Mouse (Mus musculus) olfactory bulb, adult 2 months (tissue): Measurements from ENCODE around the gene Sh2d5. TPM values are rescaled to one million over a fixed set of nuclear protein-coding genes. Genes with fewer than 3 reads are reported as not detected.

Source experiments
- H3K27ac ChIP-seq: fragments of 200-500 bp; 2 replicates; pipeline ENCODE4 v1.5.1; 2012; ENCODE audit warnings: low read depth, low read length; ENCODE audit not compliant: insufficient read depth
- H3K4me1 ChIP-seq: fragments of 200-500 bp; 2 replicates; pipeline ENCODE4 v1.6.1; 2012; ENCODE audit warnings: low read length; ENCODE audit not compliant: control insufficient read depth, insufficient read depth
- H3K4me3 ChIP-seq: fragments of 200-500 bp; 2 replicates; pipeline ENCODE4 v1.5.1; 2012; ENCODE audit warnings: mild to moderate bottlenecking, low read depth, low read length, moderate library complexity; ENCODE audit not compliant: insufficient read depth
- CTCF ChIP-seq: fragments of 200-500 bp; IDR thresholded peaks from 2 replicates; pipeline ENCODE4 v1.5.1; 2012; ENCODE audit warnings: low read depth, mild to moderate bottlenecking, low read length, moderate library complexity; ENCODE audit not compliant: insufficient read depth
- POLR2A ChIP-seq: fragments of 200-500 bp; IDR thresholded peaks from 2 replicates; pipeline ENCODE4 v1.6.1; 2012; ENCODE audit warnings: mild to moderate bottlenecking, low read depth, low read length, moderate library complexity; ENCODE audit not compliant: insufficient read depth
- WGBS: fragments of 180-500 bp; shearing (Covaris S2); methylation state at CpG from one replicate; pipeline ENCODE4 v1.1.7; 2018; 5-methylcytosine and 5-hydroxymethylcytosine counted together
- polyA plus RNA-seq: library from polyadenylated mRNA; stranded (reverse); fragments of >200 nt; gene quantifications from 2 replicates; pipeline ENCODE4 v1.2.4, GENCODE M21; 2012; ENCODE audit warnings: low replicate concordance; ENCODE audit not compliant: missing spikeins, insufficient read depth, insufficient read length

The Sh2d5 gene
- polyA plus RNA-seq, 1 experiment: not detected

DNA sequence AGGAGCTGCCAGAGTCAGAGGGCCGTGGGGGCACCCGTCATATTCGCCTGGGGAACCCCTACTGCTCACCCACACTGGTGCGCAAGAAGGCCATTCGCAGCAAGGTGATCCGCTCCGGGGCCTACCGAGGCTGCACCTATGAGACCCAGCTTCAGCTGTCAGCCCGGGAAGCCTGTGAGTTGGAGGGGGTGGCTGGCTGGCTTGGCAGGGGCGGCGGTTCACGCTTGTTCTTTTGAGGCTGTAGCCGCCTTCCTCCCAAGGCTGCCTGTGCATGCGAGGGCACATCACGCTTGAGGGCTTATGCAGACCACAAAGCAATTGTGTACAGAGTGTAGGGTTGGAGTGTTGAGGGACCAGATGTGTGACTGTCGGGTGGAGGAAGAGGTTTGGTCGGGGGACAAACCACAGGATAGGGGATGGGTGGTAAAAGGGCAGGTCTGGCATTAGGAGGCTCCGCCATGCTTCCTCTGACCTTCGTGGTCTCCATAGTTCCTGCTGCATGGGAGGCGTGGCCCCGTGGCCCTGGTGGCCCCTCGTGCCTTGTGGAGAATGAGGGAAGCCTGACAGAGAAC is 7.0 kb downstream of the Sh2d5 start:
- H3K4me3 ChIP-seq: no peak overlapping the region
- H3K27ac ChIP-seq: no peak overlapping the region
- H3K4me1 ChIP-seq: peaks cover 8% of the 10 kb centered on the region
- TF ChIP-seq CTCF (no peak), POLR2A (no peak)
- WGBS: 82% methylated on average over 22 of the region's 22 CpGs

DNA sequence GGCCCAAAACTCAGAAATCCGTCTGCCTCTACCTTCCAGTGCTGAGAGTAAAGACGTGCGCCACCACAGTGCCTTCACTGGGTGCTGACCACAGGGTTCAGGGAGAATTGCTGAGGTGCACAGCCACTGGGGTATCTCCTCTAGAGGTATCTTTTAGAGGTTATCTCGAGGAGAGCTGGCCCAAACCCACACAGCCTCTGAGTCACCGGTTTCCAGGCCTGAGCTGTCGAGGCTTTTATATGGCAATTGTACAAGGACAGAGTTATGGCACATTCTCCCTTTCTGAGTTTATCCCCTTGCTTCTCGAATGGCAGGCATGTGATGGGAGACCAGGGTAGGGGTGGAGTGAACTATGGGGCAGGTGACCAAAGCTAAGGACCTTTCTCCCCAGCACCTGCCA is 8.5 kb downstream of the Sh2d5 start:
- H3K4me1 ChIP-seq: peaks cover 7% of the 10 kb centered on the region
- WGBS: 81% methylated on average over 7 of the region's 7 CpGs

DNA sequence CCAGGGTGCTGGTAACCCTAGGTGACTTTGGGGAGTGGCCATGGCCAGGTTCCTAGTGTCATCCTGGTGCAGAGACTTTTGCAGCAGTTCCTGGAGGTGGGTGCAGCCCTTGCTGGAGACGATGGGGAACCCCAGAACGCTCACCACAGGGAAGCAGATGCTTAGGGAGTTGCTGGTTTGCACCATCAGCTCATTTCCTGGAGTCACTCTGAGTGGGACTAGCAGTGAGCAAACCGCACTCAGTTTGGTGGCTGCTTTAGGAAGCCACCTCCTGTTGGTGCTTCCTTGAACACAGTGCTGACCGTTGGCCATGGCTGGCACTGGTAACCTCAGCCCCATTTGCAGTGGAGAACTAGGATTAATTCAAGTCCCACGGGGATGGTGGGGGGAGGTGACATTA is 9.3 kb downstream of the Sh2d5 start:
- WGBS: 85% methylated on average over 5 of the region's 5 CpGs
- peaks cover 11% of the 10 kb centered on the region for H3K4me1 ChIP-seq
- no peak for TF ChIP-seq CTCF
- TF ChIP-seq POLR2A: no peak
- H3K4me3 ChIP-seq: no peak overlapping the region
- no peak overlapping the region for H3K27ac ChIP-seq

More for the DNA sequence above, 8.5 kb downstream of the Sh2d5 start:
- no peak for TF ChIP-seq POLR2A
- no peak for TF ChIP-seq CTCF
- no peak overlapping the region for H3K4me3 ChIP-seq
- H3K27ac ChIP-seq: no peak overlapping the region

DNA sequence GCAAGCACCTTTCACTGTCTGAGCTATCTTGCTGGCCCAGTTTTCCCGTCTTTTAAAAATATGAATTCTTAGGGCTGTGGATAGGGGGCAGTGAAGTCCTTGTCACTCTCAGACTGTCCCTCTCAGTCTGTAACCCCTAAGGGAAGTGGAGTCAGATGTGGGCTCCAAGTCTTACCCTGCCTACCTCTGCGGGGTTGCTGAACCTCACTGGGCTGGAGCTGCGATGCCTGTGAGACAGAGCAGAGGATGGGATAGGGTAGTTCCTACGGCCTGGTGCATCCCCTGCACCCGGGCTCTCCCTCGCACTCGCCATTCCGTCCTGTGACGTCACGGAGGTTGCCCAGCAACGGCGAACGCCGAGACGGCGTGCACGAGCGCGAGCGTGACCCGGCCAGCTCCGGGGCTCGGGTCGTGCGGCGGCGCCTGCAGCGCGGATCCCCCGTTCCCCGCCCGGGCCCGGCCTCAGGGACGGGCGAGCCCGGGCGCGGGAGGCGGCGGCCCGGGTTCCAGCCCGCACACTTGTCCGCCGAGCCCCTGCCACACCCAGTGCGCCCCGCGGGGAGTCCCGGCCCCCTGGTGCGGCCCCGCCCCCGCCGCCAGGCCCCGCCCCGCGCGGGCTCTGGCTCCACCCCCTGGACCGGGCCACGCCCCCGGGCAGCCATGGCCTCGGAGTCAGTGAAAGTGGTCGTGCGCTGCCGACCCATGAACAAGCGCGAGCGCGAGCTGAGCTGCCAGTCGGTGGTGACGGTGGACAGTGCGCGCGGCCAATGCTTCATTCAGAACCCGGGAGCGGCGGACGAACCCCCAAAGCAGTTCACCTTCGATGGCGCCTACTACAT is 11.9 kb downstream of the Sh2d5 start:
- TF ChIP-seq CTCF (no peak), POLR2A (no peak)
- WGBS: 2% methylated on average over 73 of the region's 78 CpGs
- peak overlapping the region; percentile 57 for H3K4me3 ChIP-seq
- no peak overlapping the region for H3K27ac ChIP-seq
- peaks cover 12% of the 10 kb centered on the region for H3K4me1 ChIP-seq

DNA sequence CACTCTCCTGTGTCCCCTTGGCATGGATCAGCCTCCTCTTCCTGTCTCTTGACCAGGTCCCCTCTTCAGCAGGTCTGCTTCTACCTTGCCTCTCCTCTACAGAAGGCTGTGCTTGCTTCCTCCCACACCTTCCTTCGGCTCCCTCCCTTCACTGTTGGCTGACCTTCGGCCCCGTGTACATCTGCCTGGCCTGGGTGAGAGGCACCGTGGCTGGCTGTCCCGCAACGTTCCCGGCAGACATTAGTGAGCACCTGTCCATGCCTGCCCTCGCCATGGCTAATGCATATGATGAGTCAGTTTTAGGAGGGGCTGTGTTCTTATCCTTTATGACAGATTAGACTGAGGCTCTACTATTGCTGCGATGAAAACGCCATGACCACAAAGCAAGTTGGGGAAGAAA is 17.7 kb downstream of the Sh2d5 start:
- TF ChIP-seq CTCF (no peak), POLR2A (no peak)
- WGBS: 90% methylated on average over 10 of the region's 10 CpGs
- Histone ChIP-seq H3K27ac (no peak overlapping the region), H3K4me1 (peaks cover 21% of the 10 kb centered on the region), H3K4me3 (no peak overlapping the region)

DNA sequence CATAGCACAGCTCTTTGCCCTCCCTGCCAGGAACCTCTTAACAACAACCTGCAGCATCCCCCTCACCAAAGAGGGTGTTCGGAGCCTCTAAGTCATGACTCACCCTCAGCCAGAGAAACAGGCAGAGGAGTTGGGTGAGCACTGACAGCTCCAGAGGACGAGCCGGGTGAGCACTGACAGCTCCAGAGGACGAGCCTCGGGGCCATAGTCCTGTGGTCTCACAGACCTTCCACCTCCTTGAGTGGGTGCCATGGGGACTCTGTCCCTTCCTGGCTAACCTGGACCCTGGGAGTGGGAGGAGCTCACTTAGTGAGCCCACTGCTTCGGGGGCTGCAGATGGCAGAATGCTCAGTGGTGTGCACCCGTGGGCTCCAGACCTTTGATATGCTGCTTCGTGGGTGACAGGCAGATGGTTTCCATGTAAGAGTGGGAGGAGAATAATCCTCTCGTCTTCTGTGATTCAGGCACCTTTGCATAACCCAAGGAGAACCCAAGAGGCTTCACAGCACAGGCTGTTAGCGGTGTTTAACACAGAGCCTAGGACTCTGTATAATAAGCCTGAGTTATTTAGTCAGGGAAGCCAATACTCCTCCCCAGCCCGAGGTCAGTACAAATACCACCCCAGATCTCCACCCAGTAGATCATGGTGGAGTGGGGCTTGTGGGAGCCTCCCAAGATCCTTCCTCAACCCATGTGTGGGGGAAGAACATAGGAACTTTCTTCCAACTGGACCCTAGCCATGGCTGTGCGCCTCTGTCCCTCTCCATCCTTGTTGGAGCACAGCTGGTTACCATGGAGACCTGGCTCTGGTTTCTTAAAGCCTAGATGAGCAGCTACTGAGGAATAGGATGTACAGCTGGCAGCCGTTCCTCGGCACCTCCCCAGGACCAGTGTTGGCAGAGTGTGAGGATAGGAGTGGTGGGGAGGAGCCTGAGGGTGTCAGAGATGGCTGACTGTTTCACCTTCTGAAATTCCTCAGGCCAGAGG is 22.1 kb downstream of the Sh2d5 start:
- TF ChIP-seq POLR2A: no peak
- TF ChIP-seq CTCF: no peak
- Histone ChIP-seq H3K4me1 (peaks cover 15% of the 10 kb centered on the region), H3K27ac (peak overlapping the region; percentile 55), H3K4me3 (no peak overlapping the region)
- WGBS: 24% methylated on average over 14 of the region's 14 CpGs

DNA sequence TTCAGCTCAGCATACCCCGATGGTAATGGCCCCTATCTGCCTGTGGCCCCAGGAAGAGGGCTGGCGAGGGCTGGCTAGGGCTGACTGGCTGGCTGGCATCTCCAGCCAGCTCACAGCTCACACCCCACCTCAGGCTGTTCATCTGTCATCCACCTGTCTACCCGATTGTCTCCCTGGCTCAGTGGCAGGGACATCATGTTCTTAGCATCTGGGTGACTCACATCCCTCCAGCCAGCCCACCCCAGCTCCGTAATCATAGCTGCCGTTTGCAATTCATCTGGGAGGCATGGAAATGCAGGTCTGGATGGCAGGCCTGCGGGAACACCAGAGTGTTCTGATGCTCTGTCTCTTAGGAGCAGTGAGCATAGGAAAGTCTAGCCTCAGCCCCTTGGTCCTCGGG is 28.1 kb downstream of the Sh2d5 start:
- Histone ChIP-seq H3K4me1 (peaks cover 11% of the 10 kb centered on the region), H3K27ac (no peak overlapping the region), H3K4me3 (no peak overlapping the region)
- 42% methylated on average over 7 of the region's 7 CpGs for WGBS
- TF ChIP-seq POLR2A: no peak
- no peak for TF ChIP-seq CTCF

DNA sequence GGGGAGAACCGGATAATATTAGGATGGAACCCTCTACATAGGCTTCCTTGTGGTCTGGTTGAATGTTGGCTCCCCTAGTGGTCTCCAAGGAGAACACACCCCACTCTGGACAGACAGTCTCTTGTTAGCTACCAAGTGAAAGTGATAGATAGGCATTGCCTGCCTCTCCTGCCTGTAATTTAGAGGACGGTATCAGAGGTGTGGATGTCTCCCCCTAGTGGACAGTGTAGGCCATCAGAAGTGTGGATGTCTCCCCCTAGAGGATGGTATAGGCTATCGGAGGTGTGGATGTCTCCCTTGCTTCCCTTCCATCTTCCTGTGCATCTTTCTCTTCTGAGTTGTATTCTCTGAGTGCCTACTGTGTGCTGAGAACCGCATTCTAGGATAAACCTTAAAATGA is 32.6 kb downstream of the Sh2d5 start:
- TF ChIP-seq CTCF: no peak
- TF ChIP-seq POLR2A: no peak
- Histone ChIP-seq H3K4me1 (peaks cover 11% of the 10 kb centered on the region), H3K27ac (no peak overlapping the region), H3K4me3 (no peak overlapping the region)
- 20% methylated on average over 4 of the region's 4 CpGs for WGBS
